Comparison of ENCODE assay signal across 17 mouse cellular contexts in genomic region chr8:48733057-48733456, GRCm38 (mm10).
"Had no signal": no experiment of that assay in that cellular context is flagged by ENCODE, and none has a peak within 500 bp of the region (broad histone marks: within the 10 kb centered on the region; RNA-seq: fewer than 3 reads in every experiment).

No protein-coding gene starts in this region.

- H3K4me2 ChIP-seq: limb, embryonic 15.5 days; lung, embryonic 15.5 days; midbrain, embryonic 11.5 days; midbrain, embryonic 15.5 days; neural tube, embryonic 13.5 days had no signal

- DNase-seq: kidney, postnatal 4 days; lung, postnatal 14 days; retina, postnatal 1 day; right cerebral cortex, postnatal 4 days; spleen, adult 18-20 months; thymus, adult 18-20 months; thymus, postnatal 14 days had no signal

- H3K4me3 ChIP-seq: layer of hippocampus, adult 2 months; limb, embryonic 15.5 days; lung, embryonic 15.5 days; megakaryocyte, embryonic 14.5 days; midbrain, embryonic 15.5 days; neural tube, embryonic 13.5 days had no signal

- H3K9ac ChIP-seq: limb, embryonic 15.5 days; lung, embryonic 15.5 days; midbrain, embryonic 15.5 days; neural tube, embryonic 13.5 days had no signal

- ATAC-seq: hindbrain, embryonic 16.5 days; inflammation-experienced regulatory T-cells, adult 6 months; midbrain, embryonic 15.5 days had no signal

- H3K36me3 ChIP-seq: limb, embryonic 15.5 days; lung, embryonic 15.5 days; midbrain, embryonic 15.5 days; neural tube, embryonic 13.5 days had no signal

- H3K27ac ChIP-seq: layer of hippocampus, adult 2 months; limb, embryonic 15.5 days; lung, embryonic 15.5 days; macrophage; midbrain, embryonic 15.5 days; neural tube, embryonic 13.5 days had no signal

- H3K9me3 ChIP-seq: limb, embryonic 15.5 days; lung, embryonic 15.5 days; midbrain, embryonic 15.5 days; neural tube, embryonic 13.5 days had no signal

- H3K4me1 ChIP-seq: limb, embryonic 15.5 days; lung, embryonic 15.5 days; megakaryocyte, embryonic 14.5 days had no signal

- H3K27me3 ChIP-seq: limb, embryonic 15.5 days; megakaryocyte, embryonic 14.5 days; midbrain, embryonic 15.5 days; neural tube, embryonic 13.5 days had no signal
